In the genomic region with DNA sequence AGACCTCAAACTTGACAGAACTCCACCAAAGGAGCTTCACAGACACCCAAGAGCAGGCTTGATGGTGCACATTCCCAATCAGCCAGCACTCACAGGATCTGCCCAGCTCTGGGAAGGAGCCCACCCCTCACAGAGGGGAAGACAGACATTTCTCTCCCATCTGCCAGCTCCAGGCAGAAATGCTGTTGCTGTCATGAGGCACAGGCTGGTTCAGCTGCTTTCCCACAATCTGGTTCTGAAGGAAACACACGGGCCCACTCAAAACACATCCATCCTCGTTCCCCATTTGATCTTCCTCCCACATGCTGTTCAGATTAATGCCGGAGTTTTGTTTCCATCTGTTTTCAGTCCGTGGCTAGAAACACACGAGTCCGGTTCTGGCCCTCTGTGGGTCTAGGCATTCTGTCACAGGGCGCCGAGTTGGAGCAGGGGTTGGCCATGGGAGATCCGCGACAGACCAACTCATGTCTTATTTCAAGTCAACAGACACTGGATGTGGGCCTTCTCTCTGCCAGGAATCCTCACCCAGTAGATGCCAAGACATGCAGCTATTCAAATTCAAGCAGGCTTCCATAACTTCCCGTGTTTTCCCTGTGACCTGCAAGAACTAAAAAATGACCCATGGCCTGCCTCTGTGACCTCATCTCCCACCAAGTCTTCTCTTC, we compare ENCODE assay signal across 16 mouse cellular contexts.
DNase-seq lines count a peak whose midpoint lies in the region; ATAC-seq lines count a peak whose summit lies in the region.
"Had no signal": no experiment of that assay in that cellular context is flagged by ENCODE, and none has a peak within 500 bp of the region (broad histone marks: within the 10 kb centered on the region; RNA-seq: fewer than 3 reads in every experiment).

No protein-coding gene starts in this region.

- H3K4me3 ChIP-seq in embryonic facial prominence, embryonic 13.5 days, result no peak overlapping the region
- H3K4me3 ChIP-seq in intestine, embryonic 16.5 days (ENCODE audit: low read length), result no peak overlapping the region
- no peak overlapping the region for H3K4me3 ChIP-seq in intestine, embryonic 15.5 days (replicated peaks)
- H3K4me3 ChIP-seq: liver, embryonic 12.5 days; megakaryocyte, embryonic 14.5 days had no signal

- no peaks in the 10 kb centered on the region for H3K9me3 ChIP-seq in embryonic facial prominence, embryonic 13.5 days
- no peaks in the 10 kb centered on the region for H3K9me3 ChIP-seq in intestine, embryonic 16.5 days (ENCODE audit: control insufficient read depth, low read length)
- H3K9me3 ChIP-seq in intestine, embryonic 15.5 days, result no peaks in the 10 kb centered on the region
- H3K9me3 ChIP-seq: liver, embryonic 12.5 days; megakaryocyte, embryonic 14.5 days had no signal

- H3K4me1 ChIP-seq in embryonic facial prominence, embryonic 13.5 days, result peaks cover 33% of the 10 kb centered on the region
- no peaks in the 10 kb centered on the region for H3K4me1 ChIP-seq in intestine, embryonic 16.5 days (ENCODE audit: control insufficient read depth, insufficient read depth, low read length)
- H3K4me1 ChIP-seq in intestine, embryonic 15.5 days (replicated peaks), result no peaks in the 10 kb centered on the region
- H3K4me1 ChIP-seq: liver, embryonic 12.5 days; megakaryocyte, embryonic 14.5 days had no signal

- ATAC-seq in embryonic facial prominence, embryonic 13.5 days (ENCODE audit: insufficient number of reproducible peaks, insufficient read depth, low FRiP score, low TSS enrichment, low read depth), result no peak
- no peak for ATAC-seq in intestine, embryonic 16.5 days
- ATAC-seq in intestine, embryonic 15.5 days, result no peak
- ATAC-seq: activated CD4-positive, CD25-positive, alpha-beta regulatory T cell, adult 4 months; liver, embryonic 12.5 days; lung, postnatal 0 days had no signal

- H3K4me2 ChIP-seq in embryonic facial prominence, embryonic 13.5 days, result no peak overlapping the region
- no peak overlapping the region for H3K4me2 ChIP-seq in intestine, embryonic 16.5 days (ENCODE audit: low read depth, low read length)
- no peak overlapping the region for H3K4me2 ChIP-seq in intestine, embryonic 15.5 days (replicated peaks)
- H3K4me2 ChIP-seq: hindbrain, embryonic 14.5 days; liver, embryonic 12.5 days had no signal

- DNase-seq in left cerebral cortex, postnatal 25 days (ENCODE audit: low spot score in 2 of 2), result peak; percentile 9 to 30
- no peak for DNase-seq in left cerebral cortex, adult 8-10 months (ENCODE audit: low spot score in 2 of 2)
- peak; percentile 18 to 21 for DNase-seq in frontal cortex, postnatal 14 days (ENCODE audit: low spot score in 2 of 2)
- DNase-seq in layer of hippocampus, postnatal 25 days (ENCODE audit: extremely low spot score in 1 of 2, low spot score in 1 of 2), result peak; percentile 32 to 34
- no peak for DNase-seq in ovary, adult 18-20 months (ENCODE audit: low spot score)
- DNase-seq: cerebellum, adult 2 months; kidney, adult 9 months; thymus, postnatal 36 days had no signal

- intact Hi-C loops in left cerebral cortex, postnatal 25 days (cut with DNase I), result no loop called here

- no peak overlapping the region for H3K9ac ChIP-seq in embryonic facial prominence, embryonic 13.5 days
- no peak overlapping the region for H3K9ac ChIP-seq in intestine, embryonic 16.5 days (ENCODE audit: low read depth, low read length)
- H3K9ac ChIP-seq in intestine, embryonic 15.5 days, result no peak overlapping the region
- H3K9ac ChIP-seq: hindbrain, embryonic 14.5 days; liver, embryonic 12.5 days had no signal

- H3K36me3 ChIP-seq in embryonic facial prominence, embryonic 13.5 days, result no peaks in the 10 kb centered on the region
- no peaks in the 10 kb centered on the region for H3K36me3 ChIP-seq in intestine, embryonic 16.5 days (ENCODE audit: control insufficient read depth, insufficient read depth, low read length)
- no peaks in the 10 kb centered on the region for H3K36me3 ChIP-seq in intestine, embryonic 15.5 days
- H3K36me3 ChIP-seq: liver, embryonic 12.5 days had no signal

- H3K27ac ChIP-seq in embryonic facial prominence, embryonic 13.5 days, result peak overlapping the region; percentile 51; the same call in 1 of the 2 replicates
- H3K27ac ChIP-seq in intestine, embryonic 16.5 days (ENCODE audit: low read length), result no peak overlapping the region
- no peak overlapping the region for H3K27ac ChIP-seq in intestine, embryonic 15.5 days
- H3K27ac ChIP-seq: hindbrain, embryonic 14.5 days; liver, embryonic 12.5 days had no signal

- 40% methylated on average over 11 of the region's 11 CpGs for WGBS in embryonic facial prominence, embryonic 13.5 days
- 80% methylated on average over 11 of the region's 11 CpGs for WGBS in intestine, embryonic 16.5 days
- 82% methylated on average over 11 of the region's 11 CpGs for WGBS in intestine, embryonic 15.5 days

- no peaks in the 10 kb centered on the region for H3K27me3 ChIP-seq in embryonic facial prominence, embryonic 13.5 days
- no peaks in the 10 kb centered on the region for H3K27me3 ChIP-seq in intestine, embryonic 16.5 days (replicated peaks; ENCODE audit: control insufficient read depth, insufficient read depth, low read length)
- H3K27me3 ChIP-seq in intestine, embryonic 15.5 days (replicated peaks), result no peaks in the 10 kb centered on the region
- H3K27me3 ChIP-seq: liver, embryonic 12.5 days had no signal

Comparison
In these comparisons a context has a peak if more than half of its experiments do, and no peak if none do; other contexts are left out.
1. DNase-seq: peak in left cerebral cortex, postnatal 25 days (2 of 2), frontal cortex, postnatal 14 days (2 of 2) and layer of hippocampus, postnatal 25 days (2 of 2); none in left cerebral cortex, adult 8-10 months (0 of 2) and ovary, adult 18-20 months (single experiment).